11 mouse cellular contexts compared by ENCODE assay signal in the genomic region with DNA sequence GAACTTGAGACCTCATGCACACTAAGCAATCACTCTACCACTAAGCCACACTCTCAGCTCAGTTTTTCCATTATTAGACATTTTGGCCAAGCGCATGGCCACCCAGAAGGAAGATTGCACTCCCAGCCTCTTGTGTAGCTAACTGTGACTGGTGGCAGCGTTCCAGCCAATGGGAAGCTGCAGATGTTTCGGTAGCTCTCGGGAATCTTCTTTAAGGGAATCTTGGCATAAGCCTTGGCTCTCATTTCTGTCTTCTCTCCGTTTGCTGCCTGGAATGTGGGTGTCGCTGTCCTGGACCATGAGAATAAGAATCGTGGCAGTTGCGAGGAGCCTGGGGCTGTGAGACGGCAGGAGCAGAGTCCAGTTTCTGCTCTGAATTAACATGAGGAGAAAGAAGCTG. TPM values are rescaled to one million over a fixed set of nuclear protein-coding genes. Genes with fewer than 3 reads are reported as not detected.
DNase-seq lines count a peak whose midpoint lies in the region; ATAC-seq and TF ChIP-seq lines count a peak whose summit lies in the region.
"Had no signal": no experiment of that assay in that cellular context is flagged by ENCODE, and none has a peak within 500 bp of the region (broad histone marks: within the 10 kb centered on the region; RNA-seq: fewer than 3 reads in every experiment).

No protein-coding gene starts in this region.

- no peak overlapping the region for H3K4me3 ChIP-seq in limb, embryonic 14.5 days (replicated peaks; ENCODE audit: low read length)
- no peak overlapping the region for H3K4me3 ChIP-seq in limb, embryonic 10.5 days
- H3K4me3 ChIP-seq: layer of hippocampus, adult 2 months; liver, embryonic 15.5 days; myocyte had no signal

- no peak overlapping the region for H3K9ac ChIP-seq in limb, embryonic 14.5 days (ENCODE audit: low read depth, low read length, severe bottlenecking)
- H3K9ac ChIP-seq: liver, embryonic 15.5 days had no signal

- no peak overlapping the region for H3K4me2 ChIP-seq in limb, embryonic 14.5 days (replicated peaks; ENCODE audit: low read depth, low read length, severe bottlenecking)
- H3K4me2 ChIP-seq: liver, embryonic 15.5 days had no signal

- TF ChIP-seq POLR2A in limb, embryonic 14.5 days (IDR thresholded peaks at IDR 0.05; ENCODE audit: borderline replicate concordance, extremely low read depth, insufficient read depth, insufficient read length) = no peak
- no peak for TF ChIP-seq POLR2A in brain, embryonic 14.5 days (IDR thresholded peaks at IDR 0.05; ENCODE audit: borderline replicate concordance, extremely low read depth, insufficient read depth, insufficient read length, poor library complexity, severe bottlenecking)

- H3K9me3 ChIP-seq in limb, embryonic 14.5 days (ENCODE audit: control insufficient read depth, low read length) = no peaks in the 10 kb centered on the region
- H3K9me3 ChIP-seq in limb, embryonic 10.5 days (replicated peaks) = no peaks in the 10 kb centered on the region
- H3K9me3 ChIP-seq: liver, embryonic 15.5 days had no signal

- H3K27ac ChIP-seq in limb, embryonic 14.5 days (replicated peaks; ENCODE audit: low read depth, low read length) = no peak overlapping the region
- H3K27ac ChIP-seq in limb, embryonic 10.5 days = no peak overlapping the region
- H3K27ac ChIP-seq: layer of hippocampus, adult 2 months; liver, embryonic 15.5 days had no signal

- DNase-seq in gastrocnemius, postnatal 10 days = peak; percentile 66
- DNase-seq in gastrocnemius, postnatal 25 days = no peak
- DNase-seq in limb, embryonic 14.5 days (ENCODE audit: low spot score) = peak; percentile 65
- no peak for DNase-seq in limb, embryonic 10.5 days (ENCODE audit: low spot score)
- peak; percentile 47 for DNase-seq in brain, embryonic 14.5 days (ENCODE audit: low read depth)
- DNase-seq in lung, postnatal 10 days = peak; percentile 91
- no peak for DNase-seq in spleen, postnatal 4 days (ENCODE audit: low spot score in 2 of 2)
- no peak for DNase-seq in ovary, postnatal 36 days (ENCODE audit: low spot score)

- 42% methylated on average over 9 of the region's 9 CpGs for WGBS in limb, embryonic 14.5 days
- 74% methylated on average over 9 of the region's 9 CpGs for WGBS in limb, embryonic 10.5 days

- no peaks in the 10 kb centered on the region for H3K36me3 ChIP-seq in limb, embryonic 14.5 days (ENCODE audit: control insufficient read depth, insufficient read depth, low read length)
- H3K36me3 ChIP-seq in limb, embryonic 10.5 days = no peaks in the 10 kb centered on the region
- H3K36me3 ChIP-seq: liver, embryonic 15.5 days had no signal

- H3K27me3 ChIP-seq in limb, embryonic 14.5 days (ENCODE audit: control insufficient read depth, insufficient read depth, low read length) = no peaks in the 10 kb centered on the region
- peaks cover 54% of the 10 kb centered on the region for H3K27me3 ChIP-seq in limb, embryonic 10.5 days (ENCODE audit: low read depth, poor library complexity, severe bottlenecking)
- H3K27me3 ChIP-seq: liver, embryonic 15.5 days had no signal

- no peak for TF ChIP-seq CTCF in brain, embryonic 14.5 days (IDR thresholded peaks at IDR 0.05; ENCODE audit: borderline replicate concordance, extremely low read depth, insufficient read depth, insufficient read length)

- peaks cover 2% of the 10 kb centered on the region; the same call in 1 of the 2 replicates for H3K4me1 ChIP-seq in limb, embryonic 14.5 days (ENCODE audit: control insufficient read depth, insufficient read depth, low read length)
- H3K4me1 ChIP-seq in limb, embryonic 10.5 days = peaks cover 40% of the 10 kb centered on the region

- ATAC-seq in limb, embryonic 14.5 days (ENCODE audit: low FRiP score, low read depth) = no peak

RNA-seq across cellular contexts. Expression of a gene that starts 28.3 kb away (rescaled TPM):
- total RNA-seq in gastrocnemius, postnatal 10 days (2021) = 10 to 100 TPM in 1 of 2 experiments, 1 to 10 TPM in 1; 7.2 to 10.0 TPM
- total RNA-seq in gastrocnemius, postnatal 25 days (2021) = 1 to 10 TPM; 1.0 to 1.1 TPM
- polyA plus RNA-seq in limb, embryonic 14.5 days (2012; rRNA removed) = 281 and 440 TPM in 2 replicates
- 57.5 and 64.7 TPM in 2 replicates for polyA plus RNA-seq in limb, embryonic 14.5 days (2014; fragmentation: Nextera tagmentation; extraction: Ambion mirVana)
- 18.9 and 21.6 TPM in 2 replicates for polyA plus RNA-seq in limb, embryonic 10.5 days (2016; fragmentation: Nextera tagmentation; extraction: Ambion mirVana)
- 35.8 and 37.8 TPM in 2 replicates for polyA plus RNA-seq in brain, embryonic 14.5 days (2012; rRNA removed)

Comparison
In these comparisons a context has a peak if more than half of its experiments do, and no peak if none do; other contexts are left out.
1. DNase-seq: peak in gastrocnemius, postnatal 10 days (single experiment), limb, embryonic 14.5 days (single experiment), brain, embryonic 14.5 days (single experiment) and lung, postnatal 10 days (single experiment); none in gastrocnemius, postnatal 25 days (single experiment), limb, embryonic 10.5 days (single experiment), spleen, postnatal 4 days (0 of 2) and ovary, postnatal 36 days (single experiment).